Mouse (Mus musculus): ENCODE data around the gene Tssk3.
"Not testable (repeated sequence)": the region's sequence is repeated elsewhere in the genome, so short reads cannot be mapped to it uniquely, and the experiment has no call there.

Tssk3 gene

GRCm38 (mm10) chr4:129490972-129491880, at the start of gene Tssk3, which contains the start of gene Fam229a:
Gene Tssk3, minus strand, starts transcription at chr4:129491022.
Gene Fam229a, plus strand, starts transcription at chr4:129491190.
- DNase-seq (ENCODE audit: low spot score in 2 of 2): no peak

- DNase-seq (ENCODE audit: low spot score in 2 of 2): no peak
Observed at GRCm38 (mm10) chr4:129540012-129540411, 49.2 kb upstream of the Tssk3 start.

- not testable (repeated sequence) for DNase-seq (ENCODE audit: low spot score in 2 of 2)
Observed at GRCm38 (mm10) chr4:129528901-129529300, 38.1 kb upstream of the Tssk3 start.

GRCm38 (mm10) chr4:129525889-129526288, 35.1 kb upstream of the Tssk3 start:
- no peak for DNase-seq (ENCODE audit: low spot score in 2 of 2)

GRCm38 (mm10) chr4:129525338-129525737, 34.5 kb upstream of the Tssk3 start:
- no peak for DNase-seq (ENCODE audit: low spot score in 2 of 2)

GRCm38 (mm10) chr4:129518519-129518918, 27.7 kb upstream of the Tssk3 start:
- no peak for DNase-seq (ENCODE audit: low spot score in 2 of 2)

- DNase-seq (ENCODE audit: low spot score in 2 of 2): no peak
Observed at GRCm38 (mm10) chr4:129516925-129517324, 26.1 kb upstream of the Tssk3 start.

- peak in 1 of 2 experiments; percentile 37 for DNase-seq (ENCODE audit: low spot score in 2 of 2)
Observed at GRCm38 (mm10) chr4:129514300-129514898, 23.6 kb upstream of the Tssk3 start.

- DNase-seq (ENCODE audit: low spot score in 2 of 2): no peak
Observed at GRCm38 (mm10) chr4:129513891-129514290, 23.1 kb upstream of the Tssk3 start.

GRCm38 (mm10) chr4:129513086-129513767, 22.4 kb upstream of the Tssk3 start, which contains the start of gene Marcksl1:
Gene Marcksl1, plus strand, starts transcription at chr4:129513581.
- DNase-seq (ENCODE audit: low spot score in 2 of 2): peak; percentile 58

GRCm38 (mm10) chr4:129511413-129512096, 20.7 kb upstream of the Tssk3 start:
- DNase-seq (ENCODE audit: low spot score in 2 of 2): no peak

- no peak for DNase-seq (ENCODE audit: low spot score in 2 of 2)
Observed at GRCm38 (mm10) chr4:129510723-129511412, 20.0 kb upstream of the Tssk3 start.

GRCm38 (mm10) chr4:129509650-129510049, 18.8 kb upstream of the Tssk3 start:
- DNase-seq (ENCODE audit: low spot score in 2 of 2): no peak

- no peak for DNase-seq (ENCODE audit: low spot score in 2 of 2)
Observed at GRCm38 (mm10) chr4:129508834-129509600, 18.2 kb upstream of the Tssk3 start.

- DNase-seq (ENCODE audit: low spot score in 2 of 2): no peak
Observed at GRCm38 (mm10) chr4:129508237-129508515, 17.4 kb upstream of the Tssk3 start.

- no peak for DNase-seq (ENCODE audit: low spot score in 2 of 2)
Observed at GRCm38 (mm10) chr4:129507434-129508236, 16.8 kb upstream of the Tssk3 start.

- DNase-seq (ENCODE audit: low spot score in 2 of 2): no peak
Observed at GRCm38 (mm10) chr4:129505511-129505910, 14.7 kb upstream of the Tssk3 start.

- no peak for DNase-seq (ENCODE audit: low spot score in 2 of 2)
Observed at GRCm38 (mm10) chr4:129502901-129503444, 12.2 kb upstream of the Tssk3 start.

- no peak for DNase-seq (ENCODE audit: low spot score in 2 of 2)
Observed at GRCm38 (mm10) chr4:129502327-129502888, 11.6 kb upstream of the Tssk3 start.

Measured in frontal cortex, postnatal 25 days (tissue).